Mouse (Mus musculus) neural tube, embryonic 12.5 days (tissue): ENCODE measurements at regions not wholly inside any gene's neighbourhood (a gene's known extent, or its start where the extent isn't known, plus 50 kb on each side); places are given as distances from the start of the nearest gene placed in this dataset.

Source experiments
- ATAC-seq: fragments of 200-750 bp; cut with Nextera tagmentation; 2 replicates; pipeline ENCODE4 v1.8.0; 2017; ENCODE audit warnings: low read depth, mild to moderate bottlenecking, moderate TSS enrichment, moderate library complexity; ENCODE audit not compliant: low FRiP score
- H3K27ac ChIP-seq: fragments of 300-500 bp; sonication (generic); 2 replicates; pipeline ENCODE4 v1.5.1; 2016
- H3K27me3 ChIP-seq: fragments of 300-500 bp; sonication (generic); replicated peaks from 2 replicates; pipeline ENCODE4 v1.6.1; 2016; ENCODE audit warnings: mild to moderate bottlenecking
- H3K36me3 ChIP-seq: fragments of 300-500 bp; sonication (generic); 2 replicates; pipeline ENCODE4 v1.6.1; 2016; ENCODE audit warnings: mild to moderate bottlenecking
- H3K4me1 ChIP-seq: fragments of 300-500 bp; sonication (generic); 2 replicates; pipeline ENCODE4 v1.6.1; 2016
- H3K4me2 ChIP-seq: fragments of 300-500 bp; sonication (generic); replicated peaks from 2 replicates; pipeline ENCODE4 v1.6.1; 2016; ENCODE audit warnings: mild to moderate bottlenecking
- H3K4me3 ChIP-seq: fragments of 300-500 bp; sonication (generic); 2 replicates; pipeline ENCODE4 v1.5.1; 2016
- H3K9ac ChIP-seq: fragments of 300-500 bp; sonication (generic); 2 replicates; pipeline ENCODE4 v1.6.1; 2016; ENCODE audit warnings: mild to moderate bottlenecking
- H3K9me3 ChIP-seq: fragments of 300-500 bp; sonication (generic); 2 replicates; pipeline ENCODE4 v1.6.1; 2016; ENCODE audit warnings: mild to moderate bottlenecking
- WGBS: fragments of 180-500 bp; shearing (Covaris S2); methylation state at CpG from one replicate; pipeline ENCODE4 v1.1.7; 2016; 5-methylcytosine and 5-hydroxymethylcytosine counted together

- Histone ChIP-seq H3K27me3 (no peaks in the 10 kb centered on the region), H3K27ac (no peak overlapping the region), H3K4me1 (no peaks in the 10 kb centered on the region), H3K4me2 (no peak overlapping the region), H3K36me3 (no peaks in the 10 kb centered on the region), H3K9me3 (no peaks in the 10 kb centered on the region), H3K4me3 (no peak overlapping the region), H3K9ac (no peak overlapping the region)
- ATAC-seq: no peak
- 72% methylated on average over 5 of the region's 5 CpGs for WGBS
Observed at GRCm38 (mm10) chr17:64229225-64229976, 102.3 kb downstream of the Pja2 start.

GRCm38 (mm10) chr17:64214599-64214998, 117.1 kb downstream of the Pja2 start:
- no peak overlapping the region for H3K4me3 ChIP-seq
- H3K36me3 ChIP-seq: no peaks in the 10 kb centered on the region
- no peak overlapping the region for H3K4me2 ChIP-seq
- H3K9me3 ChIP-seq: no peaks in the 10 kb centered on the region
- no peaks in the 10 kb centered on the region for H3K27me3 ChIP-seq
- no peak overlapping the region for H3K9ac ChIP-seq
- 0 out of 2 replicates have a peak, but pooled peaks cover 2% of the 10 kb centered on the region for H3K4me1 ChIP-seq
- H3K27ac ChIP-seq: no peak overlapping the region
- no peak for ATAC-seq
- WGBS: 31% methylated on average over 7 of the region's 7 CpGs

GRCm38 (mm10) chr17:64213251-64213650, 118.5 kb downstream of the Pja2 start:
- no peak overlapping the region for H3K27ac ChIP-seq
- ATAC-seq: no peak
- H3K9me3 ChIP-seq: no peaks in the 10 kb centered on the region
- H3K9ac ChIP-seq: no peak overlapping the region
- H3K4me1 ChIP-seq: 0 out of 2 replicates have a peak, but pooled peaks cover 2% of the 10 kb centered on the region
- no peaks in the 10 kb centered on the region for H3K27me3 ChIP-seq
- no peak overlapping the region for H3K4me3 ChIP-seq
- H3K36me3 ChIP-seq: no peaks in the 10 kb centered on the region
- WGBS: 95% methylated on average over 4 of the region's 4 CpGs
- H3K4me2 ChIP-seq: no peak overlapping the region

- no peaks in the 10 kb centered on the region for H3K27me3 ChIP-seq
Observed at GRCm38 (mm10) chr17:64211281-64211680, 120.4 kb downstream of the Pja2 start.

GRCm38 (mm10) chr17:64210366-64210765, 121.3 kb downstream of the Pja2 start:
- H3K4me2 ChIP-seq: no peak overlapping the region
- 0 out of 2 replicates have a peak, but pooled peaks cover 2% of the 10 kb centered on the region for H3K4me1 ChIP-seq
- 68% methylated on average over 5 of the region's 5 CpGs for WGBS
- H3K27me3 ChIP-seq: no peaks in the 10 kb centered on the region
- no peaks in the 10 kb centered on the region for H3K36me3 ChIP-seq
- no peak overlapping the region for H3K9ac ChIP-seq
- H3K9me3 ChIP-seq: no peaks in the 10 kb centered on the region
- no peak overlapping the region for H3K27ac ChIP-seq
- H3K4me3 ChIP-seq: no peak overlapping the region
- no peak for ATAC-seq

More at GRCm38 (mm10) chr17:64211281-64211680, 120.4 kb downstream of the Pja2 start:
- H3K9ac ChIP-seq: no peak overlapping the region
- H3K9me3 ChIP-seq: no peaks in the 10 kb centered on the region
- no peak overlapping the region for H3K4me2 ChIP-seq
- ATAC-seq: no peak
- WGBS: 92% methylated on average over 8 of the region's 8 CpGs
- no peak overlapping the region for H3K27ac ChIP-seq
- no peak overlapping the region for H3K4me3 ChIP-seq
- H3K36me3 ChIP-seq: no peaks in the 10 kb centered on the region
- H3K4me1 ChIP-seq: 0 out of 2 replicates have a peak, but pooled peaks cover 2% of the 10 kb centered on the region

- no peak overlapping the region for H3K4me2 ChIP-seq
- H3K4me1 ChIP-seq: 0 out of 2 replicates have a peak, but pooled peaks cover 2% of the 10 kb centered on the region
- no peaks in the 10 kb centered on the region for H3K27me3 ChIP-seq
- ATAC-seq: no peak
- no peaks in the 10 kb centered on the region for H3K36me3 ChIP-seq
- no peak overlapping the region for H3K27ac ChIP-seq
- H3K9ac ChIP-seq: no peak overlapping the region
- H3K4me3 ChIP-seq: no peak overlapping the region
- WGBS: 94% methylated on average over 10 of the region's 10 CpGs
- no peaks in the 10 kb centered on the region for H3K9me3 ChIP-seq
Observed at GRCm38 (mm10) chr17:64209640-64210039, 122.1 kb downstream of the Pja2 start.

GRCm38 (mm10) chr17:64208152-64208855, 123.4 kb downstream of the Pja2 start:
- no peak overlapping the region for H3K4me3 ChIP-seq
- no peaks in the 10 kb centered on the region for H3K36me3 ChIP-seq
- no peak overlapping the region for H3K4me2 ChIP-seq
- H3K4me1 ChIP-seq: no peaks in the 10 kb centered on the region
- H3K27me3 ChIP-seq: no peaks in the 10 kb centered on the region
- no peak overlapping the region for H3K9ac ChIP-seq
- H3K27ac ChIP-seq: no peak overlapping the region
- no peak for ATAC-seq
- 91% methylated on average over 13 of the region's 13 CpGs for WGBS
- no peaks in the 10 kb centered on the region for H3K9me3 ChIP-seq

- Histone ChIP-seq H3K9me3 (no peaks in the 10 kb centered on the region), H3K36me3 (no peaks in the 10 kb centered on the region), H3K4me1 (no peaks in the 10 kb centered on the region), H3K9ac (no peak overlapping the region), H3K27me3 (no peaks in the 10 kb centered on the region), H3K27ac (no peak overlapping the region), H3K4me2 (no peak overlapping the region), H3K4me3 (no peak overlapping the region)
- whole genome bisulfite sequencing: 88% methylated on average over 14 of the region's 14 CpGs
- no peak for ATAC-seq
Observed at GRCm38 (mm10) chr17:64206196-64206718, 125.5 kb downstream of the Pja2 start.

- no peak overlapping the region for H3K4me2 ChIP-seq
- H3K36me3 ChIP-seq: no peaks in the 10 kb centered on the region
- WGBS: 82% methylated on average over 7 of the region's 7 CpGs
- H3K9ac ChIP-seq: no peak overlapping the region
- H3K9me3 ChIP-seq: no peaks in the 10 kb centered on the region
- H3K4me1 ChIP-seq: no peaks in the 10 kb centered on the region; the same call in 1 of the 2 replicates
- no peak for ATAC-seq
- H3K4me3 ChIP-seq: no peak overlapping the region
- no peak overlapping the region for H3K27ac ChIP-seq
- H3K27me3 ChIP-seq: no peaks in the 10 kb centered on the region
Observed at GRCm38 (mm10) chr17:64203611-64204010, 128.1 kb downstream of the Pja2 start.

GRCm38 (mm10) chr17:64202248-64202647, 129.5 kb downstream of the Pja2 start:
- 92% methylated on average over 6 of the region's 6 CpGs for WGBS
- H3K27me3 ChIP-seq: no peaks in the 10 kb centered on the region
- no peaks in the 10 kb centered on the region for H3K9me3 ChIP-seq
- no peaks in the 10 kb centered on the region; the same call in 1 of the 2 replicates for H3K4me1 ChIP-seq
- no peak overlapping the region for H3K4me3 ChIP-seq
- no peak overlapping the region for H3K4me2 ChIP-seq
- no peak overlapping the region for H3K9ac ChIP-seq
- ATAC-seq: no peak
- no peak overlapping the region for H3K27ac ChIP-seq
- H3K36me3 ChIP-seq: no peaks in the 10 kb centered on the region

- ATAC-seq: no peak
- no peak overlapping the region for H3K9ac ChIP-seq
- WGBS: 94% methylated on average over 5 of the region's 5 CpGs
- no peak overlapping the region for H3K4me2 ChIP-seq
- no peak overlapping the region for H3K27ac ChIP-seq
- H3K9me3 ChIP-seq: no peaks in the 10 kb centered on the region
- no peaks in the 10 kb centered on the region; the same call in 1 of the 2 replicates for H3K4me1 ChIP-seq
- no peaks in the 10 kb centered on the region for H3K27me3 ChIP-seq
- H3K36me3 ChIP-seq: no peaks in the 10 kb centered on the region
- H3K4me3 ChIP-seq: no peak overlapping the region
Observed at GRCm38 (mm10) chr17:64201609-64202008, 130.1 kb downstream of the Pja2 start.

GRCm38 (mm10) chr17:64200092-64200877, 131.4 kb downstream of the Pja2 start:
- ATAC-seq: peak; percentile 72
- no peak overlapping the region for H3K27ac ChIP-seq
- 45% methylated on average over 14 of the region's 14 CpGs for WGBS

More at GRCm38 (mm10) chr17:64200092-64200877, 131.4 kb downstream of the Pja2 start:
- Histone ChIP-seq H3K4me2 (peak overlapping the region; percentile 30; the same call in 1 of the 2 replicates), H3K36me3 (no peaks in the 10 kb centered on the region), H3K9me3 (no peaks in the 10 kb centered on the region), H3K4me3 (no peak overlapping the region), H3K27me3 (no peaks in the 10 kb centered on the region), H3K4me1 (no peaks in the 10 kb centered on the region; the same call in 1 of the 2 replicates), H3K9ac (no peak overlapping the region)
